Mouse (Mus musculus) CD4-positive, CD25-positive, alpha-beta regulatory T cell, adult 2 months (primary cell): ENCODE results near the gene Ahsg.

ENCODE experiments used
- DNase-seq: peaks from one replicate; pipeline ENCODE4 v3.0.0-alpha.2; 2012; ENCODE audit warnings: low read depth, low spot score

The Ahsg gene

GRCm38 (mm10) chr16:22886726-22887125 is 4.4 kb upstream of the Ahsg start:
- no peak for DNase-seq

- DNase-seq, result no peak
Observed at GRCm38 (mm10) chr16:22888835-22889234, 2.2 kb upstream of the Ahsg start.

GRCm38 (mm10) chr16:22889716-22890115 is 1.4 kb upstream of the Ahsg start:
- DNase-seq, result no peak

GRCm38 (mm10) chr16:22891733-22892154 is 667 bp downstream of the Ahsg start:
- DNase-seq, result no peak

GRCm38 (mm10) chr16:22894095-22894494 is 3.0 kb downstream of the Ahsg start:
- no peak for DNase-seq

GRCm38 (mm10) chr16:22896618-22897017 is 5.5 kb downstream of the Ahsg start:
- DNase-seq, result no peak

- DNase-seq, result no peak
Observed at GRCm38 (mm10) chr16:22899346-22899745, 8.3 kb downstream of the Ahsg start.

GRCm38 (mm10) chr16:22899866-22900570 is 8.9 kb downstream of the Ahsg start:
- no peak for DNase-seq

GRCm38 (mm10) chr16:22901326-22901725 is 10.2 kb downstream of the Ahsg start:
- DNase-seq, result no peak

- DNase-seq, result no peak
Observed at GRCm38 (mm10) chr16:22909290-22909689, 18.2 kb downstream of the Ahsg start.

- no peak for DNase-seq
Observed at GRCm38 (mm10) chr16:22911986-22912385, 20.9 kb downstream of the Ahsg start.

GRCm38 (mm10) chr16:22912886-22913285 is 21.8 kb downstream of the Ahsg start:
- no peak for DNase-seq

GRCm38 (mm10) chr16:22914276-22914675 is 23.2 kb downstream of the Ahsg start:
- DNase-seq, result no peak

- DNase-seq, result no peak
Observed at GRCm38 (mm10) chr16:22918034-22918433, 27.0 kb downstream of the Ahsg start, which contains the start of gene Fetub. TSS of gene Fetub (plus strand) at chr16:22918334.

GRCm38 (mm10) chr16:22918664-22919312 is 27.7 kb downstream of the Ahsg start:
- no peak for DNase-seq

GRCm38 (mm10) chr16:22919971-22920854 is 29.1 kb downstream of the Ahsg start:
- DNase-seq, result peak; percentile 11

GRCm38 (mm10) chr16:22921761-22922160 is 30.7 kb downstream of the Ahsg start:
- no peak for DNase-seq

GRCm38 (mm10) chr16:22922433-22922832 is 31.4 kb downstream of the Ahsg start:
- no peak for DNase-seq

GRCm38 (mm10) chr16:22929575-22929974 is 38.5 kb downstream of the Ahsg start:
- no peak for DNase-seq

- no peak for DNase-seq
Observed at GRCm38 (mm10) chr16:22931431-22932200, 40.5 kb downstream of the Ahsg start.

- no peak for DNase-seq
Observed at GRCm38 (mm10) chr16:22937631-22938030, 46.6 kb downstream of the Ahsg start.
